Mouse (Mus musculus) heart, adult 18-20 months (tissue): ENCODE data around the gene Ebf1. TPM values are rescaled to one million over a fixed set of nuclear protein-coding genes. Genes with fewer than 3 reads are reported as not detected.

Experiments
- DNase-seq, 2 experiments: peaks; one replicate each; pipeline ENCODE4 v3.0.0; 2021 to 2022; ENCODE audit warnings: mixed read lengths in 1 of 2
- total RNA-seq, 2 experiments: library from RNA; stranded (reverse); gene quantifications; 2 replicates each; pipeline ENCODE4 v1.2.3; 2021

Gene Ebf1
- total RNA-seq, 2 experiments from 2014 or later, result 9.9 to 12.9 TPM

DNA sequence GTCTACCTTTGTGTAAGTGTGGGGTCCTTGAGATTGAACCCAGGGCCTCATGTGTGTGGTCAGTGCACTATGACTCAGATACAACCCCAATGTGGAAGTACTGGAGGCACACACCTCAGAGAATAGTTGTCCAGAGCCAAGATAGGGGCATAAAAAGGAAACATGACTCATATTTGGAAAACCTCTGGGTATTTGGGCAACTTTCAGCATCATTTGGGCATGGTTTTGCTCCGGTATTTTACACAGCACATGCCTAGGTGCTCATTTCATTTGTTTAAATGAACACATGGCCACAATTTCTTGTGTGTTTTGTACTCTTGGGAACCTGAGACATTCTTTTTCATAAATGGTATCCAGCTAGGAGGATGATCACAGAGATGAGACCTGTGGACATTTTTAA, 161.9 kb downstream of the Ebf1 start:
- no peak for DNase-seq

DNA sequence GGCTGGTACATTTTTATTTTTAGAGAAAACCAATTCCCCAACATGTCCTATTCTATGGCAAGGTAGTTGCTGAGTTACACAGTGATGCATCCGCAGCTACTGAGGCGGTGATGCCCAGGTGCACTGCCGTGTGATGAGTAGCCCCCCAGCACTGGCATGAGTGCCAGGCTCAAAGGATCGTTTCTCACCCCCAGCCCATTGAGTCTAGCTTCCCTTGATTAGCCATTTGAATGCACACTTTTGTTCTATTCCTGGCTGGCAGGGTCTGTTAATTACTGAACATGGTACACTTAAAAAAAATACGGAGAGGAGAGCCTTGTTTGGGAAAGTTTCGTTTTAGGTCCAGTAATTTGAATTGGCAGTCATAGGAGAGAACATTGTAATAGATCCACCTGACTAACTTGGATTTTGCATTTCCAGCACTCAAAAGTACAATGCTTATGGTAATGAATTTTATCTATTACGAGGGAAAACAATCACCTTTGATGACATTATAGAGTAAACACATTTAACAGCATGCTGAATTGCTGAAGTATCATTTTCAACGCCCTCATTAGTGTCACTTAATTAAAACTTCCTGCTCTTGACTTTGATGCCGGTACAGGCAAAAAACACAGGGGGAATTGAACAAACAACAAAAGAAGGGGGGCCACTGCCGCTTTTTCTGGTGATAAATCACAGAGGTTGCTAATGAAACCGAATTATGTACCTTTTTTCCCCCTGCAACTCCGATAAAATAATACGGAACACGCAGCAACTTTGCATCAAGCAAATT, 167.3 kb downstream of the Ebf1 start:
- no peak for DNase-seq

DNA sequence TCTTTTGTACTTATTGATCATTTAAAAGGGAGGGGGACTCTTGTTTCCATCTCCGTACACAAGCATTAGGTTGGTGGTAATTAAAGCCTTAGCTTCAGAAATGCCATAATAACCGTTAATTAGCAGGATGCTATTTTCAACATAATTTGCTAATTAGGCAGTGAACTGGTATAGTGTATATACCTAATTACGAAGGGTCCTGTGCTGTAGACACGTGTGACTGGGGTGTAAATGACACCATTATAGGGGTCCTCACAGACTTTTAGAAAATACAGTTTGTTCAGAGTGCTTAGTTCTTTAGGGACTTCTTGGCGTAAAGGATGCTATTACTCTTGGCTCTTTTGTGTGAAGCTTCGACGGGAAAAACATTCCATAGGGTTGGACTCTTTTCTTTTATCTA, 167.9 kb downstream of the Ebf1 start:
- DNase-seq, result no peak

DNA sequence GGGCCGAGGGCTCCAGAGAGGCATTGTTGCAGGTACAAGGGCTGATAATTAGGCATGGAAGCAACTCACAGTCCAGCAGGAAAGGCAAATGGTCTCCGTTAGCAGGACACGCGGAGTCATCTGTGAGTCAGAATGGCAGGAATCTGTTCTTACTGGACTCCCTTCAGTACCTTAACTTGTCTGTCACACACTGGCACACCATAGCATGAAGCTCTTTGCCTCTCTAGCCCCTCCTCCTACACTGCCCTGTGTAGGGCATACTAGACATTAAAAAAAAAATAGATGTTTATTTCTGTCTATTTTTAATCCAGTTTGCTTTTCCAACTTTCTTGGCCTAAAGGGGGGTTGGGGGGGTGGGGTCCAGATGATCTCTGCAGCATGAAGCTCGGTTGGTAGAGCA, 168.4 kb downstream of the Ebf1 start:
- no peak for DNase-seq

DNA sequence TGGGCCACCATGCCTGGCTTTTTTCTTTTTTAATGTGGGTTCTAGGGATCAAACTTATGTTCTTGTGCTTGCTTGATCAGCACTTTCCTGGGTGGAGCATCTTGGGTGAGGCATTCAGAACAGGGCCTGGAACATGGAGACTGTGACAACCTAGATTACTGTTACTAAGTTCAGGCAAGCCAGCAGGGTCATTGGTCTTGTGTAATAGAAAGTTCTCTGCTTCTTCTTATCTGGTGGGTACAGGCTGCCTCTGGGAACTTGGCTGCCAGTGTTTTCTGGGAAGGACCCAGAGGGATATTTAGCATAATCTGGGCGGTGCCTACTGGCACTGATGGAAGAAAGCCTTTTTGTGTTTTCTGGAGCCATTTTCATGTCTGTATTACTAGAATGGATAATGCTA, 170.9 kb downstream of the Ebf1 start:
- DNase-seq, result peak in 1 of 2 experiments; percentile 35

GRCm38 (mm10) chr11:44792816-44793215, 175.7 kb downstream of the Ebf1 start:
- no peak for DNase-seq

DNA sequence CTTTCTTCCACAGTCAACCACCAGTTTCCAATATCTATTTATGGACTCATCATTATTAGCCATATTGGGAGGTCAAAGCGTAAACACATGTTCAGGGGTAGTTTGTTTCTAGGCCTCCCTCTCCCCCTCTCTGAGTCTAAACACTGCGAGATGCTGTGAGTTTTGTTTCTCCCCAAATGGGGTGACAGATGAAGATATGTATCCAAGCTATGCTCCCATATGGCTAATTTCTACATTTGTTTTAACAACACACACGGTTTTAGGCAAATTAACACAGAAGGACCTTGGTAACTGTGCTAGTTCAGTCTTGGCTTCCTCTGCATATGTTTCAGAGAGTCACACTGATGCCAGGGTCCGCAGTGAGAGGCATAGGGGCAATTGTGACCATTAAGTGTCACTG, 177.8 kb downstream of the Ebf1 start:
- DNase-seq, result no peak

GRCm38 (mm10) chr11:44795767-44796166, 178.7 kb downstream of the Ebf1 start:
- DNase-seq, result no peak

GRCm38 (mm10) chr11:44798270-44798669, 181.2 kb downstream of the Ebf1 start:
- DNase-seq, result no peak

DNA sequence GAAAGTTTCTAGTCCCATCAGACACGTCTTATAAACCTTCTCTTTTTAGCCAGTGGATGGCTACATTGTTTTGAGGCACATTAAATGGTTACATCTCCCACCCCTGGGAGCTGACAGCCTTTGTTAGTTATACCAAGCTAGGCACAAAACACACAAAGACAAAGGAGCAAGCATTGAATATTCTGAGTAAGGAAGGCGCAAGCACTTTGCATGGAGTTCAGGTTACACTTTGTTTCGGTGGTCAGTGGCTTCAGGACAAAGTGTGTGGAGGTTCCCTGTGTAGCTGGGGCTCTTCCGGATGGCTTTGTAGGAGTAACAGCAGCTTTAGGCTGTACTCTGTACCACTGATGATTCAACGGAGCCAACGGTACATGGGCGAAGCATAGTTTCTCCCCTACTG, 186.9 kb downstream of the Ebf1 start:
- no peak for DNase-seq

- DNase-seq, result no peak
Measured at GRCm38 (mm10) chr11:44806589-44806988, 189.5 kb downstream of the Ebf1 start.

- no peak for DNase-seq
Measured at GRCm38 (mm10) chr11:44808855-44809546, 191.9 kb downstream of the Ebf1 start.

- DNase-seq, result no peak
Measured at GRCm38 (mm10) chr11:44811007-44811406, 193.9 kb downstream of the Ebf1 start.

DNA sequence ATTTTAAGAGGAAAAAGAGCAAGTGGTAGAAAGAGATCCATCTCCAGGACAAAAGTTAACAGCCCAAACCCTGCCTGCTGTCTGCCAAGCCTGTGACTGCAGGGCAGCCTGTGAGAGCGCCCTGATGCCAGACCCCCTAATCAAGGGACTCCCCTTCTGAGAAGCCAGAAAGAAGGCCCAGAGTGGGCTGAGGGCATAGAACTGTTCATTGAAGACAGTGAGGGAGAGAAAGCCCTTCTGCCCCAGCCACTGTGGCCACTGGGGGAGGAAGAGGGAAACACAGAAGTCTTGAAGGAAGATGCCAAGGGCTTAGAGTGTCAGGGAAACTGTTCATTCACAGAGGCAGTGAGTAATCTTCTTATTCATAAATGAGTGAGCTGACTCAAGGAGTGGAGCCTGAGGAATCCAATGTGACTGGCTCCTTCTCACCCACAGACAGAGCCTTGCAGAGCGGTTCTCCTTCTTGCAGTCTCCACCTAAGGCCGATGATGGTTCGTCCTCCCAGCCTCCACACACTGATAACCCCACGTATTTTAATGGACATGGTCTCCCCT, 195.2 kb downstream of the Ebf1 start:
- DNase-seq, result no peak

GRCm38 (mm10) chr11:44813534-44813933, 196.4 kb downstream of the Ebf1 start:
- DNase-seq, result no peak

GRCm38 (mm10) chr11:44814847-44815246, 197.7 kb downstream of the Ebf1 start:
- peak; percentile 57 to 58 for DNase-seq

DNA sequence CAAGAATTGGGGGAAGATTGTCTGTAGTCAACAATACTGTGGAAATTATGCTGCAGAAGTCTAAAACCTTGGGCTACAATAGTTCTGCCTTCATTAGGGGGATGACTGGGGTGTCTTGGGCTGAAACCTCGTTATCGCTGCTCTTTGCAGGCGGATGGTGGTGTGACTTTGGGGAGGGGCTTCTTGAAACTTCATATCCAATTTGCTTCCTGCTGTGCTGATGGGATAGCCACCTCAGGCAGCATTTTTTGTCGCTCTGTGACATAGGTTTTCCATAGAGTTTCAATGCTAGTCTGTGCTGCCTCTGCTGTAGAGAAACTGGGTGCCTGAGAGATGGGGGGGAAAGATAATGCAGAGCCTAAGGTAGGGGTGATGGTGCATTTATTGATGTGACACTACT, 198.9 kb downstream of the Ebf1 start:
- no peak for DNase-seq

DNA sequence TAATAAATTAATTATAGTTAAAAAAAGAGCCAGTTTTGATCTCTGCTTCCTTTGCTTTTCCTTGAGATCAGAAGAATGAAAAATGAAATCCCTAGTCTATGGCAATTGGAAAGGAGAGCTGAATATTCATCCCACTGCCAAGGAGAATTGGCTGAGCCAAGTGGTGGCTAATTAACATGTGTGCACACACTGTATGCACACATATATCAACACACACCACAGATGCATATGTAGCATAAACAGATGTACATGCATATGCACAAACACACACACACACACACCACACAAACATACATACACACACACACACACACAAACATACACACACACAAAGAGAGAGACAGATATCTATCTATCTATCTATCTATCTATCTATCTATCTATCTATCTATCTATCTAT, 205.2 kb downstream of the Ebf1 start:
- DNase-seq, result no peak

DNA sequence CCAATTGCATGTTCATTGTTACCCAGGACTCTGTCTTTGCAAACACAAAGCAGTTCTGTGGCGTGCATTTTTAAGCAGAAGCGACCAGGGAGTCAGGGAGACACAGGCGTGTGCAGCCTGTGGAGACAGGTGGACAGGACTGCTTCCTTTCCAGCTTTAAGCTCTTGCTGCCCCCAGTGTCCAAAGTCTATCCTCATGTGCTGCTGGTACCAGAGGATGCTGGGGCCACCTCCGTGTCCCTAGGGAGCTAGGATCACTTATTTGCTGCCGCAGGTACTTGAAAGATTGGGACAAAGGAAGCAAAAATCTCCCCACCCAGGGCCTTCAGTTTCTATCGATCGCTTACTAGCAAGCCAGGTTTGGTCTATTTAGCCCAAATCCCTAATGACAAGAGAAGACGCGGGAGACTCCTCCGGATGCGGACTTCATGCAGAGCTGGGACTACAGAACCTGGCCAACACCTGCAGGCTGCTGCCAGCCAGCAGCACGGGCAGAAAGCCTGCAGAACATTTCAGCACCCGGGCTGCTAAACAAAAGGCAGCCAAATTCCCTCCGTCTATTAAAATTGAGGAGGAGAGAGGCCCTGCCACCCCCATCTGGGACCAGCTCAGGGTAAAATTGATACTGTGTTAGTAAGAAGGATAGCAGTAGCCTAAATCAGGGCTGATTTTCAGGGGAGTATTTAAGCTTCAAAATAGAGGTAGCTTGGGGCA, 215.3 kb downstream of the Ebf1 start:
- DNase-seq, result no peak

GRCm38 (mm10) chr11:44832940-44833254, 215.8 kb downstream of the Ebf1 start:
- no peak for DNase-seq

GRCm38 (mm10) chr11:44833351-44833996, 216.4 kb downstream of the Ebf1 start:
- DNase-seq, result no peak

DNA sequence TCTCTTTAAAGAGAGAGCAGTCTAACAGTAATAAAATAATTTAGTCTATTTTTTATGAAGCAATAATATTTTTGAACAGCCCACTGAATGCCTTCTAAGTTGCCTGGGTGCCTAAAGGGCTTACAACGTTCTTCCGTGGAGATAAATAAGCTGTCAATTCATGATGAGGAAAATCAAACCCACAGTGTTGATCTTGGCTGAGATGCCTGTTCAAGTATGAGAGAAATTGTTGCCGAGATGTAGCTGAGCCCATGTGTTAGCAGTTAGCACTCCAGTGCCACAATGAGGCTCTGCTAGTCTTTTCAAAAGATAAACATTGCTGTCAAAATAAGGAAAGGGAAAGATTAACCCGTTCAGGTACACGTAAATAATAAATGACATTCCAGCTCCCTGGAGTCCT, 218.0 kb downstream of the Ebf1 start:
- DNase-seq, result no peak

DNA sequence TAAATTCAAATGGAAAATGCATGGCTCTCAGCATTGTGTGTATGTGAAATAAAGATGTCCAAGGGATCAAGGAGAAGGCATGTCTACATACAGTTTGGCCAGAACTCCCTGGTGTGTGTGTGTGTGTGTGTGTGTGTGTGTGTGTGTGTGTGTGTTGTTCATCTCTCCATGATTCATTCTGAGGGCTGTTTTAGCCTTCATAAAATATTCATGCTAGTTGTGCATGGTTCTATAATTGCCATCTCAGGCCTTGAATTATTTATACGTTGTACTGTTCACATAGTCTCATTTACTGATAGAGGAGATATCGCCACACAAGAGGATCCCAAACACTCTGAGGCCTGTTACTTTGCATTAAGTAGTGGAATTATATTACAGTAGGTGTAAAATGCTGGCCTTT, 220.5 kb downstream of the Ebf1 start:
- no peak for DNase-seq
